Mouse (Mus musculus) G1E (cell line): ENCODE results near the gene Tdrd9. TPM values are rescaled to one million over a fixed set of nuclear protein-coding genes. Genes with fewer than 3 reads are reported as not detected.
A peak's percentile ranks its signal among the peaks of the same experiment; 100 is the strongest.

Experiments
- ATAC-seq: 2 replicates; pipeline ENCODE4 v1.8.0; 2016; ENCODE audit warnings: mild to moderate bottlenecking; ENCODE audit not compliant: insufficient number of reproducible peaks, poor library complexity, low FRiP score, severe bottlenecking; ENCODE audit errors: extremely low read depth
- DNase-seq: peaks from one replicate; pipeline ENCODE4 v3.0.0; 2012; ENCODE audit warnings: low spot score
- H3K27me3 ChIP-seq: 2 replicates; pipeline ENCODE4 v1.6.1; 2012; ENCODE audit warnings: mild to moderate bottlenecking, low read length, inconsistent platforms; ENCODE audit not compliant: insufficient read depth
- H3K36me3 ChIP-seq: replicated peaks from 2 replicates; pipeline ENCODE3; 2012; ENCODE audit warnings: mild to moderate bottlenecking, inconsistent platforms
- H3K4me1 ChIP-seq: 2 replicates; pipeline ENCODE4 v1.6.1; 2012; ENCODE audit warnings: low read depth, low read length, inconsistent platforms, mixed read lengths; ENCODE audit not compliant: insufficient read depth
- H3K4me3 ChIP-seq: 2 replicates; pipeline ENCODE4 v1.5.1; 2012; ENCODE audit warnings: low read depth, mild to moderate bottlenecking, inconsistent platforms, low read length, moderate library complexity, mixed read lengths
- H3K9me3 ChIP-seq: replicated peaks from 2 replicates; pipeline ENCODE4 v1.6.1; 2012; ENCODE audit warnings: inconsistent platforms
- CTCF ChIP-seq: IDR thresholded peaks from 2 replicates; pipeline ENCODE4 v1.5.1; 2012; ENCODE audit warnings: low read depth, low read length, inconsistent platforms, mixed read lengths
- GATA1 ChIP-seq: IDR thresholded peaks from 2 replicates; pipeline ENCODE4 v1.6.1; 2012; ENCODE audit warnings: borderline replicate concordance, low read length, inconsistent platforms, mixed read lengths
- GATA2 ChIP-seq: IDR thresholded peaks from 2 replicates; pipeline ENCODE4 v1.6.1; 2012; ENCODE audit warnings: low read depth, low read length, inconsistent platforms, borderline replicate concordance
- POLR2AphosphoS5 ChIP-seq: IDR thresholded peaks from 2 replicates; pipeline ENCODE4 v1.6.1; 2012; ENCODE audit warnings: low read depth, low read length, inconsistent platforms; ENCODE audit not compliant: insufficient replicate concordance
- TAL1 ChIP-seq: conservative IDR thresholded peaks from 2 replicates; pipeline ENCODE4 v1.6.1; 2012; ENCODE audit warnings: low read depth, low read length, inconsistent platforms, mixed read lengths
- polyA plus RNA-seq: library from polyadenylated mRNA; stranded (reverse); fragments of >175 nt; gene quantifications from 2 replicates; pipeline ENCODE4 v1.2.3, GENCODE M21; 2012
- total RNA-seq, 2 experiments: library from RNA; stranded (forward) in 1 of 2; stranded (reverse) in 1 of 2; fragments of 200-1000 nt in 1 of 2; fragments of >200 nt in 1 of 2; fragmentation: Nextera tagmentation in 1 of 2; gene quantifications; 2 replicates each; pipeline ENCODE4 v1.2.3; 2014 to 2017

Tdrd9 gene
- total and polyA plus RNA-seq, 3 experiments: 0.76 TPM; not detected in 2

DNA sequence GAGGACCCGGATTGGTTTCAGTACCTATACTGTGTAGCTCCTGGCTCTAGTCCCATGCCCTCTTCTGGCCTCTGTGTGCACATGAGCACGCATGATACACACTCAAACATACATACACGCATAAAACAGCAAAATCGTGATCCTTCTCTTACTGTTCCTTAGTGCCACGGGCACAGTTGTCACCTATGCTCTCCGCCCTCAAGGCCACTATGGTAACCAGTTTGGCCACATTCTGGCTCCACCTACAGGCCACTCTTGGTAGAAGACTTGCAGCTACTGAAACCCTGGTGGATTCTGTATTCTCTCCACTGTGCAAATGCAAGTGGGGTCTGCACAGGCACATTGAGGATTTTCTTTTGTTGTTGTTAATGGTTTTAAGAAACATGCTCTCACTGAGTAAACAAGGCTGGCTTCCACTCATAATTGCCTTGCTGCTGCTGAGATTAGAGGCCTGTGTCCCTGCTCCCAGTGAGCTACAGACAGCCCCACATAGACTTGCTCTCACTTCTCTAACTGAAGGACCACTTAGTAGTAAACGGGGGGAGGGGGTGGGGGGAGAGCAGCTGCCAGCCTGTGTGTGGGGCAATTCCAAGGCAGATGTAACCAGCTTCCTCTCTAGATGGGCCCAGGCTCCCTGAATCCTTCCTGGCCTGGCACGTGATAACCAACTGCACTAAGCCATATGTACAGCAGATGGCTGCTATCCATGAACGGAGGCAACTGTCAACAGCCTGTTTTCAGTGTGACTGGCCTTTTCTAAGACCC, 13.1 kb upstream of the Tdrd9 start:
- Histone ChIP-seq H3K27me3 (peaks cover 14% of the 10 kb centered on the region), H3K4me3 (no peak overlapping the region), H3K9me3 (0 out of 2 replicates have a peak, but pooled peaks cover 4% of the 10 kb centered on the region), H3K4me1 (peaks cover 12% of the 10 kb centered on the region), H3K36me3 (peaks cover 51% of the 10 kb centered on the region)
- ATAC-seq: peak; percentile 78
- peak; percentile 64 for DNase-seq
- TF ChIP-seq CTCF (peak; percentile 87), POLR2AphosphoS5 (no peak)

DNA sequence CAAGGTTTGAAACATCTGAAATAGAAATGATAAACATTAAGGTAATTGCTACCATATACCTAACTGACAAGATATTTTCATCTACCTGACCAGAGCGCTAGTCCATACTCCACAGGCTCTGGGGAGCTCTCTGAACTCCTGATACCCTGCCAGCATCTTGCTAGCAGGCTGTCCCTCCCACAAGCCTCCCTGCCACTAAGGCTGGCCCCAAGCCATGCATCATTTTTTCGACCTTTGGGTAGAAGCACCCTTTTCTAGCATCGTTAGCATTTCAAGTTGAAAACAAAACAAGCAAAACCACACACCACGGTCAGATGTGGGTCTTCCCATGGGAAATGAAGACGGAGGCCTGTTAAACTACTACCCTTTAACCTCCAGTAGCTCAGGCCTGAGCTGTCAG, 8.0 kb upstream of the Tdrd9 start:
- Histone ChIP-seq H3K4me3 (no peak overlapping the region), H3K27me3 (no peaks in the 10 kb centered on the region), H3K36me3 (peaks cover 72% of the 10 kb centered on the region), H3K9me3 (0 out of 2 replicates have a peak, but pooled peaks cover 4% of the 10 kb centered on the region), H3K4me1 (peaks cover 41% of the 10 kb centered on the region)
- DNase-seq (no peak), ATAC-seq (no peak)
- TF ChIP-seq POLR2AphosphoS5: no peak
- TF ChIP-seq CTCF: no peak
- TF ChIP-seq TAL1: no peak
- TF ChIP-seq GATA1: no peak
- TF ChIP-seq GATA2: no peak

DNA sequence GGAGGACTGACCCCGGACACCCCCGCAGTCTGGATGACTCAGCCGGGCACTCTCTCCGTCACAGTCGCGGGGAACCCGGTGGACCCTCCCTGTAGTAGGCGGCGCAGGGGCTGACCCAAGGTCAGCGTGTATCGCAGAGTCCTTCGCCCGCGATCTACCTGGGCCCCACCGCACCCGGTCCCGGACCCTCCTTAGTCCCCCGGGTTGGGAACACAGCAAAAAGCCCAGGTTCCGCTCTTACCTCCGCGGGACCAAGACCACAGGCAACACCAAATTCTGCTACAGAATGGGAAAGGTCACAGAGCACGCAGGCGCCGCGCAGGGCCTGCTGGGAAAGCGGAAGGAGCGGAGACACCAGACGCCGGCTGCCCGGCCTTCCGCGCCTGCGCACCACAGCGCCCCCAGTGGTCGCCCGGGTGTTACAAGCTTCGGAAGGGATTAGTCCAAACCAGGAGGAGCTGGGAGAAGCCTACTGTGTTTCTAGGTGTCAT, 4.6 kb upstream of the Tdrd9 start, which contains the start of gene Atp5mpl:
TSS of gene Atp5mpl (minus strand) at position 295 of the 491 bp plus-strand sequence.
- ATAC-seq (peak; percentile 73), DNase-seq (peak; percentile 99)
- H3K4me3 ChIP-seq: peak within 1 kb of the TSS; percentile 80
- peaks cover 49% of the 10 kb centered on the region for H3K4me1 ChIP-seq
- TF ChIP-seq GATA1: no peak
- no peak for TF ChIP-seq TAL1
- peak; percentile 95 for TF ChIP-seq CTCF
- H3K9me3 ChIP-seq: 0 out of 2 replicates have a peak, but pooled peaks cover 4% of the 10 kb centered on the region
- H3K36me3 ChIP-seq: peaks cover 40% of the 10 kb centered on the region
- peaks cover 6% of the 10 kb centered on the region; the same call in 1 of the 2 replicates for H3K27me3 ChIP-seq

DNA sequence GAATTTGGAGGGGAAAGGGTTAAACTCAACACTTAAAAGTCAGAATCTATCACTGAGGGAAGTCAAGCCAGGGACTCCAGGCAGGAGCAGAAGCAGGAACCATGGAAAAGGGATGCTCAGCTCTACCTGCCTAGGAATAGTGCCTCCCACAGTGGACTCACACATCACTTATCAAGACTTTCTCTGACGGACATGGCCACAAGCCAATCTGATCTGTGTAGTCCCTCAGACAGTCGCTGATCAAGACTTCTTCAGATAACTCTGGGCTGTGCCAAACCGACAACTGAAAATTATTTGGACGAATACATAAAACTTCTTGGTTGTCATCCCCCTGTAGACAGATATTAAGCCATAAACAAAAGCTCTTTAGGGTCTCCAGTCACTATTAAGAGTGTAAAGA, 1.3 kb upstream of the Tdrd9 start:
- peaks cover 31% of the 10 kb centered on the region for H3K4me1 ChIP-seq
- DNase-seq: no peak
- no peak for TF ChIP-seq TAL1
- no peak for TF ChIP-seq CTCF
- TF ChIP-seq GATA2: no peak
- no peak for TF ChIP-seq GATA1
- no peak for TF ChIP-seq POLR2AphosphoS5
- peaks cover 31% of the 10 kb centered on the region for H3K27me3 ChIP-seq
- peaks cover 6% of the 10 kb centered on the region for H3K36me3 ChIP-seq
- H3K4me3 ChIP-seq: no peak overlapping the region
- H3K9me3 ChIP-seq: peaks cover 7% of the 10 kb centered on the region; the same call in 1 of the 2 replicates
- no peak for ATAC-seq

DNA sequence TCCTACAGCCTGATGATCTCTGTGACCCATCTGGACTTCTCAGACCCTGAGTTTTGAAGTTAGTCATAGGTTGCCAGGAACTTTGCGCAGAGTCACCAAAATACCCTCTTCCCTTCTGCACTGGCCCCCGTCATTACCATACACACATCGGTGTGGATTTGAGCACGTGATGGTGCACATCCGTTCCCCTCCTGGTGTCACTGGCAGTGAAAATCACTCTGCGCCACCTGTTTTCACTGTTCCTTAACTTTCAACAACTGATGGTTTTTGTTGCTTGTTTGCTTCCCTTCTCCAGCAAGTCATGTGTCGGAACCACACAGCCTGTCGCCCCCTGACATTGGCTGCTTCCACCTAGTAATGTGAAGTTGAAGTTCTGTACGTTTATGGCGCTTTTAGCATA, 1.1 kb downstream of the Tdrd9 start:
- DNase-seq: no peak
- peaks cover 12% of the 10 kb centered on the region for H3K4me1 ChIP-seq
- no peak overlapping the region for H3K4me3 ChIP-seq

DNA sequence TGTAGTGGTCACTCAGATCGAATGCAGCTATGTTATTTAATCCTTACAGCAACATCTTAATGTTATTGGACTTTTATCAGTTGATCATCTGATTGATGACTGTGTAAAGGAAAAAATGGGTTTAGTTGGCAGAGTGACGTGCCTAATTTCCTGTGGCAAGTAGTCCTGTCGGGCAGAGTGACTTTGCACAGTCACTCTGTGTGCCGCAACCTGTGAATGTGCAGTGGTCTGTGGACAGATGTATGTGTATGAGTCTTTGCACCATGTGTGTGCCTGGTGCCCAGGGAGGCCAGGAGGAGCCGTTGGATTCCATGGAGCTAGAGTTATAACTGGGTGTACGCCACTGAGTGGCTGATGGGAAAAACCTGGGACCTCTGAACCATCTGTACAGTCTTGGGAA, 3.2 kb downstream of the Tdrd9 start:
- TF ChIP-seq GATA1: no peak
- TF ChIP-seq GATA2: no peak
- TF ChIP-seq POLR2AphosphoS5: no peak
- no peak for TF ChIP-seq CTCF
- no peak for TF ChIP-seq TAL1
- Histone ChIP-seq H3K4me3 (no peak overlapping the region), H3K36me3 (no peaks in the 10 kb centered on the region), H3K9me3 (peaks cover 4% of the 10 kb centered on the region; the same call in 1 of the 2 replicates), H3K27me3 (peaks cover 66% of the 10 kb centered on the region), H3K4me1 (peaks cover 6% of the 10 kb centered on the region)
- ATAC-seq (no peak), DNase-seq (no peak)

More for the DNA sequence above, 1.1 kb downstream of the Tdrd9 start:
- peaks cover 52% of the 10 kb centered on the region for H3K27me3 ChIP-seq
- peaks cover 7% of the 10 kb centered on the region; the same call in 1 of the 2 replicates for H3K9me3 ChIP-seq
- H3K36me3 ChIP-seq: no peaks in the 10 kb centered on the region
- no peak for ATAC-seq
- TF ChIP-seq TAL1: no peak
- no peak for TF ChIP-seq POLR2AphosphoS5
- TF ChIP-seq GATA1: no peak
- no peak for TF ChIP-seq CTCF
- no peak for TF ChIP-seq GATA2
